Mouse (Mus musculus): ENCODE results near the gene Ccdc15. TPM values are rescaled to one million over a fixed set of nuclear protein-coding genes. Genes with fewer than 3 reads are reported as not detected.

The Ccdc15 gene
- polyA plus RNA-seq, 1 experiment from 2014 or later, result 6.4 TPM

DNA sequence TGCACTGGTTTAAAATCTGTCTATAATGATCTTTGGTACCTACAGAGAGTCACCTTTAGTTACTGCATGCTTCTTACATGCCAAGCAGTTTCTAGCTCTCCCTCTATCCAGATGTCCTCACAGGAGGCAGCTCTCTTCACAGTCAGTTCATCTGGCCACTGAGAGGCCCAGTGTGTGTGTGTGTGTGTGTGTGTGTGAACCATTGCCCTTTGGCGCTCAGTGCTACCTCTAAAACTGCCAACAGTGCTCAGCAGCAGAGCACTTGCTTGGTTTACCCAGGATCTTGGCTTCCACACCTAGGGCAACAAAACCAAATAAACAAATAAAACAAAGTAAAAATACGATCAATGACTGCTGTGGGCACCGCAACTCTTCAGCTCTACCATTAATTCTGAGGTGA is 98.3 kb downstream of the Ccdc15 start:
- H3K36me3 ChIP-seq, result no peaks in the 10 kb centered on the region
- H3K27me3 ChIP-seq (replicated peaks), result peaks cover 5% of the 10 kb centered on the region
- H3K4me1 ChIP-seq, result peaks cover 10% of the 10 kb centered on the region
- no peak overlapping the region for H3K9ac ChIP-seq (replicated peaks)
- H3K27ac ChIP-seq (replicated peaks), result no peak overlapping the region
- WGBS, result 95% methylated on average over 3 of the region's 3 CpGs
- H3K9me3 ChIP-seq (replicated peaks), result no peaks in the 10 kb centered on the region
- no peak overlapping the region for H3K4me3 ChIP-seq (replicated peaks)
- H3K4me2 ChIP-seq, result no peak overlapping the region
- ATAC-seq (ENCODE audit: low FRiP score), result no peak

GRCm38 (mm10) chr9:37248381-37248906 is 99.8 kb downstream of the Ccdc15 start:
- Histone ChIP-seq H3K27me3 (replicated peaks) (no peaks in the 10 kb centered on the region), H3K4me2 (no peak overlapping the region), H3K4me3 (replicated peaks) (no peak overlapping the region), H3K27ac (replicated peaks) (no peak overlapping the region), H3K9me3 (replicated peaks) (no peaks in the 10 kb centered on the region), H3K9ac (replicated peaks) (no peak overlapping the region), H3K4me1 (0 out of 2 replicates have a peak, but pooled peaks cover 5% of the 10 kb centered on the region), H3K36me3 (no peaks in the 10 kb centered on the region)
- peak; percentile 50; the same call in 1 of the 2 replicates for ATAC-seq (ENCODE audit: low FRiP score)
- WGBS, result 55% methylated on average over 3 of the region's 3 CpGs

DNA sequence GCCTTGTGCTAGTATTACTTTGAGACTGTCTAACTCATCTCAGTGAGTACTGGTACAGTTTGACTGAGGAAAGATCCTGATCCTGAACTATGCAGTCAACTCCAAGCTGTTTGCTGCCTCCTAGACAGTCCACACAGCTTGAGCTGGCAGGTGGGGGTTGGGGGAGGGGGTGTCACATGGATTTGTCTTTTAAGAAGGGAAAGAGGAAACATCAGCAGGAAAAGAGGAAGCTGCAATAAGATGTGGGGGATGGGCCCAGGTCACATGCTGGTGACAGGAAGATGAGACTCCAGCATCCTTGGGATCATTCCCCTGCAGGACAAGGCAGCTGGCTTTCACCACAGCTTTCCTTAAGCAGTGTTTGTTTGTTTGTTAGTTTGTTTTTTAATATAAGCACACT is 100.8 kb downstream of the Ccdc15 start:
- Histone ChIP-seq H3K4me3 (replicated peaks) (no peak overlapping the region), H3K4me1 (0 out of 2 replicates have a peak, but pooled peaks cover 5% of the 10 kb centered on the region), H3K27me3 (replicated peaks) (no peaks in the 10 kb centered on the region), H3K9ac (replicated peaks) (no peak overlapping the region), H3K27ac (replicated peaks) (no peak overlapping the region), H3K36me3 (no peaks in the 10 kb centered on the region), H3K9me3 (replicated peaks) (no peaks in the 10 kb centered on the region), H3K4me2 (no peak overlapping the region)
- ATAC-seq (ENCODE audit: low FRiP score), result no peak

DNA sequence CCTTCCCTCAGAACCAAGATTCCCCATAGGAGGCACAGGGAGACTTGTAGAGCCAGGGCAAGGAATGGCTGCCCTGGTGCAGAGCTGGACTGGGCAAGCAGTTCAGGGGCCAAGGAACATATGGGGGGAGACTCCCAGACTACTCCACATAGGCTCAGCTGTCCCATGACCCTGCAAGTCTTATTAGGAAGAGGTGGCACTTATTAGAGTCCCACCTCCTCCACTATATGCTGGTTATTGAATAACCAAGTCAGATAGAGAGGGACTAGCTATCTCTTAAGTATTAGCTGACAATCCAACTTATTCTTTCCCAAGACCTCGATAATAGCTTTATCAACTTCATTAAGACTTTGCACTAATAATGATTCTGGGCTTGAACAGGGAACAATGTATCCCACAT is 102.4 kb downstream of the Ccdc15 start:
- no peaks in the 10 kb centered on the region for H3K36me3 ChIP-seq
- H3K27ac ChIP-seq (replicated peaks), result no peak overlapping the region
- no peaks in the 10 kb centered on the region for H3K27me3 ChIP-seq (replicated peaks)
- H3K4me2 ChIP-seq, result no peak overlapping the region
- H3K4me1 ChIP-seq, result 0 out of 2 replicates have a peak, but pooled peaks cover 5% of the 10 kb centered on the region
- no peak for ATAC-seq (ENCODE audit: low FRiP score)
- 97% methylated on average over 1 of the region's 1 CpGs for WGBS
- H3K4me3 ChIP-seq (replicated peaks), result no peak overlapping the region
- no peaks in the 10 kb centered on the region for H3K9me3 ChIP-seq (replicated peaks)
- H3K9ac ChIP-seq (replicated peaks), result no peak overlapping the region

DNA sequence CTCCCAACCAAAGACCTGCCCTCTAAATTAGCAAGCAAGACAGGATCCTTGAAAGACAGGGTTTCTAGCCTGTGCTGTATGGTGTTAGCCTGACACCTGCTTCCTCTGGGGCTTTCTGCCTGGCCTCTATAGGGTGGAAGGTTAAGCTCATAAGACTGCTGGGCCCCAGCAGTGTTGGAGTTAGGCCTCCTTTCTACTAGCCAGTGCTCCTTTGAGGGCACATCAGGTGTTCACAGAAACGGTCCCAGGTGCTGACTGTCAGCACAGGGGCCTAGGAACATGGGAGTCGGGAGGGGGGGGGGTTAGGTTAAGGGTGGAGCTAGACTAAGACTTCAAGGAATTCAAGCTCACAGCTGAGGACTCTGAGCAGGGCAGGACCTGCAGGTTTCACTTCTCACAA is 102.8 kb downstream of the Ccdc15 start:
- no peak overlapping the region for H3K4me2 ChIP-seq
- 76% methylated on average over 2 of the region's 2 CpGs for WGBS
- no peaks in the 10 kb centered on the region for H3K27me3 ChIP-seq (replicated peaks)
- H3K27ac ChIP-seq (replicated peaks), result no peak overlapping the region
- H3K9ac ChIP-seq (replicated peaks), result no peak overlapping the region
- ATAC-seq (ENCODE audit: low FRiP score), result no peak
- 0 out of 2 replicates have a peak, but pooled peaks cover 5% of the 10 kb centered on the region for H3K4me1 ChIP-seq
- H3K4me3 ChIP-seq (replicated peaks), result no peak overlapping the region
- H3K36me3 ChIP-seq, result no peaks in the 10 kb centered on the region
- H3K9me3 ChIP-seq (replicated peaks), result no peaks in the 10 kb centered on the region

- no peak overlapping the region for H3K4me3 ChIP-seq (replicated peaks)
- WGBS, result 76% methylated on average over 1 of the region's 1 CpGs
- no peak overlapping the region for H3K27ac ChIP-seq (replicated peaks)
- H3K4me2 ChIP-seq, result no peak overlapping the region
- ATAC-seq (ENCODE audit: low FRiP score), result no peak
- H3K36me3 ChIP-seq, result no peaks in the 10 kb centered on the region
- H3K9me3 ChIP-seq (replicated peaks), result no peaks in the 10 kb centered on the region
- no peak overlapping the region for H3K9ac ChIP-seq (replicated peaks)
- no peaks in the 10 kb centered on the region for H3K27me3 ChIP-seq (replicated peaks)
- H3K4me1 ChIP-seq, result 0 out of 2 replicates have a peak, but pooled peaks cover 5% of the 10 kb centered on the region
These were observed 103.6 kb downstream of the Ccdc15 start for GRCm38 (mm10) chr9:37244600-37244999.

DNA sequence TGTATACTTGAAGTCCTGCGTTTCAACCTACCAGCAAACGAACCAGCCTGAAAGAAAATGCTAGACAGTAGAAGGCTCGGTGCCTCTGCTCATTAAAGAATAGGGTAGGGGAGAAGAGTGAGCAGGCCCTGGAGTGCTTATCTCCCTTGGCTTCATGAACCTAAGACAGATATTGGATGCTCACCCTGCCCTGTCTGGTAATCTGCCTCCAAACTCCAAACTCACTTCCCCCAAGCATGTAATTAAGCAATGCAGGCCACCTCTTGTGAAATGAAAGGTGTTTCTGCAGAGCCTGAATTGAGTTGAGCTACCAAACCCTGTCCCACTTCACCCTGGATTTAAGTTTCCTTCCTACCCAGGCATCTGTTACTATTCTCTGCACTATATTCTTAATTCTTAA is 105.5 kb downstream of the Ccdc15 start:
- H3K36me3 ChIP-seq, result no peaks in the 10 kb centered on the region
- no peaks in the 10 kb centered on the region for H3K4me1 ChIP-seq
- no peak for ATAC-seq (ENCODE audit: low FRiP score)
- no peak overlapping the region for H3K27ac ChIP-seq (replicated peaks)
- no peak overlapping the region for H3K4me2 ChIP-seq
- H3K9me3 ChIP-seq (replicated peaks), result no peaks in the 10 kb centered on the region
- H3K9ac ChIP-seq (replicated peaks), result no peak overlapping the region
- no peak overlapping the region for H3K4me3 ChIP-seq (replicated peaks)
- 87% methylated on average over 3 of the region's 3 CpGs for WGBS
- H3K27me3 ChIP-seq (replicated peaks), result no peaks in the 10 kb centered on the region

- Histone ChIP-seq H3K27ac (replicated peaks) (no peak overlapping the region), H3K4me2 (no peak overlapping the region), H3K9me3 (replicated peaks) (no peaks in the 10 kb centered on the region), H3K27me3 (replicated peaks) (0 out of 2 replicates have a peak, but pooled peaks cover 3% of the 10 kb centered on the region), H3K4me3 (replicated peaks) (no peak overlapping the region), H3K4me1 (no peaks in the 10 kb centered on the region), H3K36me3 (no peaks in the 10 kb centered on the region), H3K9ac (replicated peaks) (no peak overlapping the region)
- no peak for ATAC-seq (ENCODE audit: low FRiP score)
- 70% methylated on average over 4 of the region's 4 CpGs for WGBS
These were observed 112.1 kb downstream of the Ccdc15 start for GRCm38 (mm10) chr9:37235951-37236737.

DNA sequence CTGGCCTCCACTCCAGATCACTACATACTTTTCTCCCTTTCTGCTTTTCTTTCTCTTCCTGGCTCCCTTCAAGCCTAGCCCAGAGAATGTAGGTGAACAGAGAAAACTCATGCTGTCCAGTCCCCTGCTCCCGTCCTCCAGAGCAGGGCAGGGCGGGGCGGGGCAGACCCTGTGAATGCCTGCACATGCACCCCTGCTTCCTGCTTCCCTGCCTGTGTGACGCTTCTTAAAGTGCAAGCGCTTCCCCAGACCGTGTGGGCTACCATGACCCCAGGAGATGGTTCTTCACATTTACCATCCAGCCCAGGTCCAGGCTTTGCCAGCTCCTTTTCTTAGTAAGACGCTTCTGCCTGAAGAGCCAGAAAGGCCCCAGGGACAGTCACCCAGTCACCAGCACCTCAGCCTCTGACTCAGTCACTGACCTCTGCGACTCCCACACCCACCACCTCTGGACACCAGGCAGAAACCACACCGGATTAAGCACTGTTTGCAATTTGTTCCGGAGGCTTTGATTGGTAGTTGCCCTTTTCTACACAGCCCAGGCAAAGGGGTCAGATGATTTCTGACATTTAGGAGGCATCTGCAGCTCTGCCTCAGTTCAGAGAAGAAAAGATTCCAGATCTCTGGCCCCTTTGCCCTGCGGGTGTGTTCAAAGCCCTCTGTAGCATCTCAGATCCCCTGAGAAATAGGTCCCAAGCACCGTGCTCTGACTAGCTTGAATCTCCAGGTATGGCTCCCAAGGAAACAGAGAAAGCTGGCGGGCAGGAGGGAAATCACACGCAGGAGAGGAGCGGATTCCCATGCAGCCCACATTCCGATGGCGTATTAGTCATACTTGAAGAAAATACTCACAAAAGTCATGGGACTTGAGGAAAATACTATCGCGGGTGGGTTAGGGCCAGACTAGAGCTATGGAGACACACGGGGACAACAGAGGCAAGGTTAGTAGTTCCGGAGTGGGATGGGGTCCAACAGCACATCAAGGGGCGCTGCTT is 115.7 kb downstream of the Ccdc15 start:
- Histone ChIP-seq H3K9me3 (replicated peaks) (no peaks in the 10 kb centered on the region), H3K4me3 (replicated peaks) (no peak overlapping the region), H3K27me3 (replicated peaks) (0 out of 2 replicates have a peak, but pooled peaks cover 3% of the 10 kb centered on the region), H3K4me2 (no peak overlapping the region), H3K4me1 (peaks cover 17% of the 10 kb centered on the region), H3K9ac (replicated peaks) (no peak overlapping the region), H3K36me3 (no peaks in the 10 kb centered on the region), H3K27ac (replicated peaks) (no peak overlapping the region)
- no peak for ATAC-seq (ENCODE audit: low FRiP score)
- 72% methylated on average over 22 of the region's 22 CpGs for WGBS

- WGBS, result 90% methylated on average over 9 of the region's 9 CpGs
- Histone ChIP-seq H3K36me3 (no peaks in the 10 kb centered on the region), H3K9ac (replicated peaks) (no peak overlapping the region), H3K9me3 (replicated peaks) (no peaks in the 10 kb centered on the region), H3K4me2 (no peak overlapping the region), H3K27ac (replicated peaks) (no peak overlapping the region), H3K4me3 (replicated peaks) (no peak overlapping the region), H3K4me1 (peaks cover 17% of the 10 kb centered on the region), H3K27me3 (replicated peaks) (0 out of 2 replicates have a peak, but pooled peaks cover 3% of the 10 kb centered on the region)
- no peak for ATAC-seq (ENCODE audit: low FRiP score)
These were observed 117.6 kb downstream of the Ccdc15 start for GRCm38 (mm10) chr9:37230486-37231195.

- Histone ChIP-seq H3K36me3 (no peaks in the 10 kb centered on the region), H3K27ac (replicated peaks) (0 out of 2 replicates have a peak overlapping the region, but pooled peaks have one; percentile 20)
- ATAC-seq (ENCODE audit: low FRiP score), result peak; percentile 92
These were observed 118.3 kb downstream of the Ccdc15 start for GRCm38 (mm10) chr9:37229880-37230325.

More at GRCm38 (mm10) chr9:37229880-37230325, 118.3 kb downstream of the Ccdc15 start:
- 0% methylated on average over 1 of the region's 1 CpGs for WGBS
- H3K4me3 ChIP-seq (replicated peaks), result no peak overlapping the region
- H3K9me3 ChIP-seq (replicated peaks), result no peaks in the 10 kb centered on the region
- 0 out of 2 replicates have a peak, but pooled peaks cover 3% of the 10 kb centered on the region for H3K27me3 ChIP-seq (replicated peaks)
- no peak overlapping the region for H3K4me2 ChIP-seq
- H3K4me1 ChIP-seq, result peaks cover 17% of the 10 kb centered on the region
- H3K9ac ChIP-seq (replicated peaks), result no peak overlapping the region

Data from neural tube, embryonic 15.5 days (tissue).